Mouse (Mus musculus) midbrain, embryonic 10.5 days (tissue): ENCODE data around the gene Prph2. TPM values are rescaled to one million over a fixed set of nuclear protein-coding genes. Genes with fewer than 3 reads are reported as not detected.

ENCODE experiments used
- DNase-seq: peaks from one replicate; pipeline ENCODE4 v3.0.0-alpha.2; 2017; ENCODE audit warnings: low spot score
- H3K27ac ChIP-seq: fragments of 300-500 bp; sonication (generic); replicated peaks from 2 replicates; pipeline ENCODE4 v1.5.1; 2016; ENCODE audit warnings: mild to moderate bottlenecking
- H3K27me3 ChIP-seq: fragments of 300-500 bp; sonication (generic); 2 replicates; pipeline ENCODE4 v1.6.1; 2016; ENCODE audit warnings: low read depth, mild to moderate bottlenecking; ENCODE audit not compliant: poor library complexity, severe bottlenecking
- H3K36me3 ChIP-seq: fragments of 300-500 bp; sonication (generic); 2 replicates; pipeline ENCODE4 v1.6.1; 2016; ENCODE audit warnings: mild to moderate bottlenecking, moderate library complexity
- H3K4me1 ChIP-seq: fragments of 300-500 bp; sonication (generic); 2 replicates; pipeline ENCODE4 v1.6.1; 2016
- H3K4me3 ChIP-seq: fragments of 300-500 bp; sonication (generic); 2 replicates; pipeline ENCODE4 v1.5.1; 2016; ENCODE audit warnings: mild to moderate bottlenecking, moderate library complexity
- H3K9me3 ChIP-seq: fragments of 300-500 bp; sonication (generic); replicated peaks from 2 replicates; pipeline ENCODE4 v1.6.1; 2016; ENCODE audit warnings: mild to moderate bottlenecking
- WGBS: fragments of 180-500 bp; shearing (Covaris S2); methylation state at CpG from one replicate; pipeline ENCODE4 v1.1.7; 2016; 5-methylcytosine and 5-hydroxymethylcytosine counted together
- polyA plus RNA-seq: library from polyadenylated mRNA; unstranded; fragments of >200 nt; fragmentation: Nextera tagmentation; extraction: Ambion mirVana; gene quantifications from 2 replicates; pipeline ENCODE4 v1.2.1, GENCODE M21; 2016

The Prph2 gene
- polyA plus RNA-seq, 1 experiment from 2014 or later: not detected

DNA sequence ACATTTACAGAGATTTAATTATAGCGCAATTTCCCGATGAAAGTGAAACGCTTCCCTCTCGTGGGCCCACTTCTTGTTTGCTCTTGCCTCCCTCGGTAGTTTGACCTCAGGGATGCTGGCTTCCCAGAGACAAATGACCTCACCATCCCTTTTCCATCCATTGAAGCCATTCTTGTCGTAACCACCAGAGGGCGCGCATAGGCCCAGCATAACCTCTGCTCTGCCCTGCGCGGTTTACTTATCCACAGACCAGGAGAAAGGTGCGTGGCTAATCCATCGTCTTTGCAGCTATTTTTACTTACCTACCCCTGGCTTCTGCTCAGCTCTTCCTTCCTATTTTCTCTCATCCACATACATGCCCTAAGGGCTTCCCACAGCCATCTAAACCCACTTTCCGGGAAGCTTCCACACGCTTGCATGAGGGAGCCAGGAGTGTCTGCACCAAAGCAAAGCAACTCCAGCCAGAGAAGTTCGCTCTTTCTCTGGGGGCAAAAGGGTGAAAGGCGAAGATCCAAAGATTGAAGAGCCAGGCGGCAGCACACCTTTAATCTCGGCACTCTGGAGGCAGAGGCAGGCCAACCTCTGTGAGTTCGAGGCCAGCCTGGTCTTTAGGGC is 6.3 kb upstream of the Prph2 start:
- Histone ChIP-seq H3K4me1 (peaks cover 4% of the 10 kb centered on the region), H3K36me3 (no peaks in the 10 kb centered on the region), H3K4me3 (no peak overlapping the region), H3K27me3 (no peaks in the 10 kb centered on the region), H3K27ac (0 out of 2 replicates have a peak overlapping the region, but pooled peaks have one; percentile 46), H3K9me3 (no peaks in the 10 kb centered on the region)
- DNase-seq: peak; percentile 83
- WGBS: 25% methylated on average over 19 of the region's 19 CpGs

DNA sequence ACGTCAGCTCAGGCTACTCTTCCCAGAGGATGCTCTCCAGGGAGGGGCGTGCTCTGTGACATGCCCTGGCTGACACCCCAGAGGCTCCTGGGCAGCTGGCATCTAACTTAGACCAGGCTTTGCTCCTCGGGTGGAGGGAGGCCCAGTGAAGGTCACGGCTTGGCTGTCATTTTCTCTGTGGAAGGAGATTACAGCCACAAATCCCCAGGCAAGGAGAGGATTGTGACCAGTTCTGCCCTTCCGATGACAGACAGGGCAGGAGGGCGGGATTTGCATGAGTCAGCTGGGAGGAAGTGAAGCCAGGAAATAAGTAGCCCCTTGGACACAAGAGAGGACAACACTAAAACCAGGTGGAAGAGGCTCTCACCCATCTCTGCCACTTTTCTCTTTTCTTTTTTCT is 2.1 kb downstream of the Prph2 start:
- 41% methylated on average over 6 of the region's 6 CpGs for WGBS
- no peak overlapping the region for H3K4me3 ChIP-seq
- H3K36me3 ChIP-seq: no peaks in the 10 kb centered on the region
- H3K27ac ChIP-seq: 0 out of 2 replicates have a peak overlapping the region, but pooled peaks have one; percentile 29
- H3K9me3 ChIP-seq: no peaks in the 10 kb centered on the region
- H3K27me3 ChIP-seq: no peaks in the 10 kb centered on the region
- peaks cover 34% of the 10 kb centered on the region for H3K4me1 ChIP-seq
- no peak for DNase-seq

DNA sequence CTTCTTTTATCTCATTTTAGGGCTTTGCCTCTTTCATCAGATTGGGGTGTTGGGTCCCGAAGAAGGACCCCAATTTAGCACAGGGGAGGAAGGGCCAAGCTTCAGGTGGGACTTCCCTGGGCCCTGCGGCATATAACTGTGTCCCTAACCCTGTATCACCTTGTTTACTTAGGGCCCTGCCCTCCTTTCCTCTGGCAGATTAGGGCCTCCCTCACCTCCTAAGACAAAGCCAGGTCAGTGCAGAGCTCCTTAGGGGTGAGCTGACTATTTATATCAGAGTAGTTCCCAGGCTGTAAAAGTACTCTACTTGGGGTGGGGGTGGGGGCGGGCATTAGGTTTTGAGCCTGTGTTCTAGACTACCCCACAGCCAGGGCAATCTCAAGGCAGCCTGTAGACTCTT is 4.9 kb downstream of the Prph2 start:
- Histone ChIP-seq H3K4me1 (peaks cover 46% of the 10 kb centered on the region), H3K9me3 (no peaks in the 10 kb centered on the region), H3K27me3 (no peaks in the 10 kb centered on the region), H3K27ac (0 out of 2 replicates have a peak overlapping the region, but pooled peaks have one; percentile 9), H3K4me3 (no peak overlapping the region), H3K36me3 (no peaks in the 10 kb centered on the region)
- no peak for DNase-seq
- 59% methylated on average over 3 of the region's 3 CpGs for WGBS

DNA sequence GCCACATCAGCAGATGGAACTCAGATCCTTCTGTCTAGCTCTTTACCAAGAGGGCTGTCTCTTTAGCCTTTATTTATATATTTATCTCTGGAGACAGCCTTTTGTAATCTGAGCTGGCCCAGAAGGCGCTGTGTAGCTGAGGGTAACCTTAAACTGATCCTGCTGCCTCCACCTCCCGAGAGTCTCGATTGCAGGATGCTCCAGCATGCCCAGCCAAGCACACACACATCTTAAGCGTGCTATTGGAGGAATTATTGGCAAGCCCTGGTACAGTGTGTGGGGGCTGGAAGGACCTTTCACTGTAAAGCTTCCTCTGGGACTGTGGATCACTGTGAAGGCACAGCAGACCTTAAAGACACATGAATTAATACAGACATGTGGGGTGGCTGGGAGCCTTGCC is 8.7 kb downstream of the Prph2 start:
- DNase-seq: no peak
- Histone ChIP-seq H3K36me3 (no peaks in the 10 kb centered on the region), H3K9me3 (no peaks in the 10 kb centered on the region), H3K27ac (no peak overlapping the region), H3K4me3 (no peak overlapping the region), H3K4me1 (peaks cover 33% of the 10 kb centered on the region), H3K27me3 (no peaks in the 10 kb centered on the region)
- 49% methylated on average over 4 of the region's 4 CpGs for WGBS

DNA sequence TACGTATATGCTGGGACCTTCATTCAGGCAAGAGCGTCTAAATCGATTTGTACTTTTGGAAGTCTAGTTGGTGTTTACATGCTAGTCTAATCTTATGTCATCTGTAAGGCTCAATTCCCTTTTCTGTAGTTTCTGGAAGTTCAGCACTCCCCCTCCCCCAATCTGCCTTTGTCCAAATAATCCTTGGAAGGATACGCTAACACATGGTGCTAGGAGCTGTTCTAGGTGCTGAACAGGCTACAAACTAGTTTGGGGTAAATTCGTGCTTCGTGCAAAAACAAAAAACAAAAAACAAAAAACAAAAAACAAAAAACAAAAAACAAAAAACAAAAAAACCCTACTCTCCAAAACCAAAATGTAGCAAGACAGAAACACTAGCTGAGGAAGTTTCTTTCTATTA is 10.6 kb downstream of the Prph2 start:
- DNase-seq: no peak
- Histone ChIP-seq H3K4me1 (peaks cover 20% of the 10 kb centered on the region; the same call in 1 of the 2 replicates), H3K36me3 (no peaks in the 10 kb centered on the region), H3K27ac (no peak overlapping the region), H3K9me3 (no peaks in the 10 kb centered on the region), H3K4me3 (no peak overlapping the region), H3K27me3 (no peaks in the 10 kb centered on the region)
- WGBS: 66% methylated on average over 6 of the region's 6 CpGs

DNA sequence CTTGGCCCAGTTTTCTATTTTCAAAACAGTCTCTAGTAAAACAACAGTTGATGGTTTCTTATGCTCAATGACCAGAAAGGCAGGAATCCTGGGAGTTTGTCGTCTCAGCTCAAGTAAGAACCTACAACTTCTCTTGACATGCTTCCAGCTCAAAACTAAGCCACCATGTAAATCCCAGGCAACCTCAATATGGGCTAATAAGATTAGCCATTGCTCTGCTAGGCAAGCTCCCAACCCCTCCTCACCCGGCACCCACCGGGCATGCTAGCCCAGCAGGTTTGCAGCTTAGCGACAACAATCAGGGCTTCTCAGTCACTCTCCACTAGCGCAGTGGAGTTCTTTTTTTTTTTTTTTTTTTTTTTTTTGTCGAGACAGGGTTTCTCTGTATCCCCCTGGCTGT is 15.9 kb downstream of the Prph2 start:
- WGBS: 48% methylated on average over 6 of the region's 6 CpGs
- no peaks in the 10 kb centered on the region for H3K9me3 ChIP-seq
- no peaks in the 10 kb centered on the region for H3K27me3 ChIP-seq

DNA sequence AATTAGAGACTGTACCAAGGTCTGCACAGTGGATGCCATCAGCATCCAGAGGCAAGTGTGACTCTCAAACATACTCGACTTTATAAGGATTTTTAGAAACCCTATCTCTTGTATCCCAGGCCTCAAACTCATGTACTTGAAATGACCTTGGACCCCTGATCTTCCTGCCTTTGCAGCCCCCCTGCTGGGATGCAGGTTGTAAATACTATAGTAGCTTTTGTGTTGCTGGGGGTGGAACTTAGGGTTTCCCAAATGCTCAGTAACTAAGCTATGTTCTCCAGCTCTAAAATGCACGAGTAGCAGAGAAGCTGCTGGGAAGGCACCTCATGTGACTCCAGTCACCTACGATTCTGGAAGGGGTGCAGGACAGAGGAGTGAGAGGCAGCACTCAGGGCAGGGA is 16.7 kb downstream of the Prph2 start:
- Histone ChIP-seq H3K4me3 (no peak overlapping the region), H3K4me1 (peaks cover 9% of the 10 kb centered on the region; the same call in 1 of the 2 replicates), H3K9me3 (no peaks in the 10 kb centered on the region), H3K27me3 (no peaks in the 10 kb centered on the region), H3K27ac (no peak overlapping the region), H3K36me3 (peaks cover 44% of the 10 kb centered on the region)
- DNase-seq: no peak
- 80% methylated on average over 3 of the region's 3 CpGs for WGBS

More for the DNA sequence above, 15.9 kb downstream of the Prph2 start:
- H3K36me3 ChIP-seq: peaks cover 36% of the 10 kb centered on the region
- H3K27ac ChIP-seq: no peak overlapping the region
- no peak overlapping the region for H3K4me3 ChIP-seq
- no peak for DNase-seq
- peaks cover 9% of the 10 kb centered on the region; the same call in 1 of the 2 replicates for H3K4me1 ChIP-seq

DNA sequence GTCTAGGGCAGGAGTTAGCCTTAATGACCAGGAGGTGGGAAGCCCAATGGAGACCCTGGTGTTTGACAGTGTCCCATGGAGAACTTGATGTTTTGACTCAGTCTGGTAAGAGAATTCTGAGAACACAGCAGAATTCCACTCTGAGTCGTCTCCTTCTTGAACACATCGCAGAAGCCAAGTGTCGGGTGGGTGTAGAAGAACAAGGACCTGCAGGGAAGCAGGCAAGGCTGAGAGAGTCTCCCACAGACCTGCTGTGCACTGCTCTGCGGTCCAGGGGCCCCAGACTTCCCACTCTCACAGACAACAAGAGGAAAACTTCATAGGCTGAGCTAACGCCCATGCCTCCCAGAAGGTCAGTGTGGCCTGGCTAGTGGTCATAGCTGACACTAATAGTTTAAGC is 17.5 kb downstream of the Prph2 start:
- H3K27ac ChIP-seq: no peak overlapping the region
- no peak for DNase-seq
- 94% methylated on average over 5 of the region's 5 CpGs for WGBS
- peaks cover 52% of the 10 kb centered on the region for H3K36me3 ChIP-seq
- H3K4me3 ChIP-seq: no peak overlapping the region
- H3K4me1 ChIP-seq: peaks cover 8% of the 10 kb centered on the region; the same call in 1 of the 2 replicates
- no peaks in the 10 kb centered on the region for H3K27me3 ChIP-seq
- H3K9me3 ChIP-seq: no peaks in the 10 kb centered on the region

DNA sequence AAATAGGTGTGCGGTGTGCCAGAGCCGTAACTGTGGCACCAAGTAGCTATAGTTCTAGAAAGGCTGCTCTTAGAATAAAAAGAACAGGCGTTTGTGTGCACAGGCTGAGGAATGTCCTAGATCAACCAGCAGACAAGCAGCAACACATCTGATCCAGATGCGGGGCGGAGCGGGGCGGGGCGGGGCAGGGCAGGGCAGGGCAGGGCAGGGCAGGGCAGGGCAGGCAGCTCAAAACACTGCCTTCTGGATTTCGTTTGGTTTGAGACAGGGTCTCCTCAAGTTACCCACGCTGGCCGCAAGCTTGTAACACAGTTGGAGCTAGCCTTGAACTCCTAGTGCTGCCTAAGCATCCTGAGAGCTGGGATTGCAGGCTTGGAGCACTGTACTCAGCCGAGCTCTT is 19.0 kb downstream of the Prph2 start:
- no peak for DNase-seq
- Histone ChIP-seq H3K36me3 (peaks cover 67% of the 10 kb centered on the region), H3K27me3 (no peaks in the 10 kb centered on the region), H3K9me3 (no peaks in the 10 kb centered on the region), H3K27ac (no peak overlapping the region), H3K4me1 (0 out of 2 replicates have a peak, but pooled peaks cover 2% of the 10 kb centered on the region), H3K4me3 (no peak overlapping the region)
- 89% methylated on average over 12 of the region's 12 CpGs for WGBS

DNA sequence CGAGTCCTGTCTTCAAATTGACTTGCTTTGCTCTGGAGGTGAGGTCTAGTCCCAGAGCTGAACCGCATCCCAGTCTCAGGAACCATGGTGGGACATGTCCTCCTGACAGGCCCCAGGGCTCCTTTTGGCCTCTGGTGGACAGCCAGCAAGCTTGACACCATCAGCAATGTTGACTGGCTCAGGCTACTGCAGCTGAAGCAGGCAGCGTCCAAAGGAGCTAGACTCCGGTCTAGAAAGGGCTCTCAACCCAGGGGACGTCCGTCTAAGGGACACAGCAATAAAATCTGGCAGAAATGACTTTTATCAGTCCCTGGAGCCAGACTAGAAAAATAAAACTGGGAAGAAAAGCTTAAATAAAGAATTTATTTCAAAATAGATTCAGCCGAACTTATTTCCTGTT is 19.6 kb downstream of the Prph2 start:
- no peaks in the 10 kb centered on the region for H3K27me3 ChIP-seq
- no peaks in the 10 kb centered on the region for H3K9me3 ChIP-seq
- no peak overlapping the region for H3K27ac ChIP-seq
- 93% methylated on average over 7 of the region's 7 CpGs for WGBS
- no peak overlapping the region for H3K4me3 ChIP-seq
- 0 out of 2 replicates have a peak, but pooled peaks cover 2% of the 10 kb centered on the region for H3K4me1 ChIP-seq
- peaks cover 73% of the 10 kb centered on the region for H3K36me3 ChIP-seq
- DNase-seq: no peak

DNA sequence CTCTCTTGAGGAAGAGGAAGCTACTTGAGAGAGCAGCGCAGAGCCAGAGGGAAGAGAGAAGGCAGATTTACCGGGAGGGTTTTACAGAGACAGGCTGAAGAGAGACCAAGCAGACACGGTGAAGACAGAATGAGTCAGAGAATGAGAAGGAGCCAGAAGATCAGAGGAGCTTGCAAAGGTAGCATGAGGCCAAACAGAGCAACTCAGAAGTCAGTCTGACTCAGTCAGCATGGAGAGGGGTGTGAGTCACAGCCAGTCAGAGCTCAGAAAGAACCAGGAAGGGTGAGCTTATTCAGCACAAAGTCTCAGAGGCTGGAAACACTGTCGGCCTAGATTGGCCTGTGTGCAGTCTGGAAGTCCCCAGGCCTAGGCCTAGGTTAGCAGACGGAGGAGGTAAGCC is 22.7 kb downstream of the Prph2 start:
- no peaks in the 10 kb centered on the region for H3K27me3 ChIP-seq
- no peak for DNase-seq
- no peak overlapping the region for H3K27ac ChIP-seq
- H3K36me3 ChIP-seq: peaks cover 100% of the 10 kb centered on the region
- 94% methylated on average over 5 of the region's 5 CpGs for WGBS
- no peaks in the 10 kb centered on the region for H3K9me3 ChIP-seq
- no peak overlapping the region for H3K4me3 ChIP-seq
- no peaks in the 10 kb centered on the region for H3K4me1 ChIP-seq

DNA sequence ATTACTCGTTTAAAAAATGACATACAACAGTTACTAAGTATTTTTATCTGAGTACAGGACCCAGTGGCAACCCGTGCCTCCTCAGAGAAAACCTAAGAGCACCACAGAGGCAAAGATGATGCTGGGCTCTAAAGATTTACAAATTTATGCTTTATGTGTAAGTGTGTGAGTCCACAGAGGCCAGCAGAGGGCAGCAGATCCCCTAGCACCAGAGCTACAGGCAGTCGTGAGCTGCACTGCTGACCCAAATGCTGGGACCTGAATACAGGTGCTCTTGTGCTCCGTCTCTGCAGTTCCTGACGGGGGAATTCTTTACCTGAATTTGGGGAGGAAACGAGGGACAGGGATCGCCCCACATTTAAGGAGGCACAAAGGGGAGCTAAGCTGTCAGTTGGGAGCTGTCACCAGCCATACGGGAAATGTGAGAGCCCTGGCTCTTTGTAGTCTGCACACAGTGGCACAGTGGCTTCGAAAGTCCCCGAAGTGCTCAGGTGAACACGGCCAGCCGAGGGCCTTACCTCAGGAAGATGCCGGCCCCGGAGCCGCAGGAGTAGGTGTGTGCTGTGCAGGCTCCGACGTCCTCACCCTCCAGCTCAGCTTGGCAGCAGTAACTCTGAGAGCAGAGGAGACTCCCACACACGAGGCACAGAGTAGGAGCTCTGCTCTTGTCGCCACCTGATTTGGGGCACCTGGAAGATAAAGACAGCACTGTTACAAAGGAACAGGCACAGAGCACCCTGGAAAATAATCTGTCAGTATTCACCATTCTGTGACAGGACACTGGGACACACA is 23.5 kb downstream of the Prph2 start:
- WGBS: 85% methylated on average over 19 of the region's 19 CpGs
- Histone ChIP-seq H3K4me3 (no peak overlapping the region), H3K36me3 (peaks cover 100% of the 10 kb centered on the region)

DNA sequence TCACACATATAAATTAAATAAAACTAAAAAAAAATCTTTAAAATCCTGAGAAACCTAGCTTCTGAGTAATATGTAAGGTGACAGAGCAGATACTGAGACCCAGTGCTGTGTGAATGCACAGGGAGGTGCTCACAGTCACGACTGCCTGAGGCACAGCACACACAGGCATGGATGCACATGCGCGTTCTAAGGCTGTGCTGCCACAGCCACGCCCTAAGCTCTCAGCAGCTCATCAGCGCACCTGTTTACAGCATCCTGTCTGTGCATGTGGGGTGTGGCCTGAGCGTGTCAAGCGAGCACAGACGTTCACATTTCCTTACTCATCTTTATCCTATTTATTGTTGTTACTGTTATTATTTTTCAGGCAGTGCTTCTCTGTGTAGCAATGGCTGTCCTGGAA is 30.2 kb downstream of the Prph2 start:
- H3K36me3 ChIP-seq: peaks cover 100% of the 10 kb centered on the region
- no peaks in the 10 kb centered on the region for H3K4me1 ChIP-seq
- no peak overlapping the region for H3K27ac ChIP-seq
- no peaks in the 10 kb centered on the region for H3K9me3 ChIP-seq
- H3K27me3 ChIP-seq: no peaks in the 10 kb centered on the region
- 95% methylated on average over 8 of the region's 8 CpGs for WGBS
- no peak overlapping the region for H3K4me3 ChIP-seq
- no peak for DNase-seq

More for the DNA sequence above, 23.5 kb downstream of the Prph2 start:
- Histone ChIP-seq H3K27ac (no peak overlapping the region), H3K27me3 (no peaks in the 10 kb centered on the region), H3K9me3 (no peaks in the 10 kb centered on the region), H3K4me1 (no peaks in the 10 kb centered on the region)
- DNase-seq: peak; percentile 57
